Mouse (Mus musculus) limb, embryonic 14.5 days (tissue): ENCODE data around the gene Hras. TPM values are rescaled to one million over a fixed set of nuclear protein-coding genes. Genes with fewer than 3 reads are reported as not detected.

Experiments
- ATAC-seq: fragments of 200-750 bp; cut with Nextera tagmentation; 2 replicates; pipeline ENCODE4 v1.8.0; 2017; ENCODE audit warnings: low read depth, moderate number of reproducible peaks, moderate TSS enrichment; ENCODE audit not compliant: low FRiP score
- DNase-seq: peaks from one replicate; pipeline ENCODE4 v3.0.0-alpha.2; 2015; ENCODE audit warnings: low spot score
- H3K27ac ChIP-seq: fragments of 300-500 bp; sonication (generic); replicated peaks from 2 replicates; pipeline ENCODE4 v1.5.1; 2014; ENCODE audit warnings: low read depth, mild to moderate bottlenecking, low read length, moderate library complexity, mixed read lengths
- H3K27me3 ChIP-seq: fragments of 300-500 bp; sonication (generic); 2 replicates; pipeline ENCODE4 v1.6.1; 2014; ENCODE audit warnings: low read length, mixed read lengths; ENCODE audit not compliant: control insufficient read depth, insufficient read depth
- H3K36me3 ChIP-seq: fragments of 300-500 bp; sonication (generic); 2 replicates; pipeline ENCODE4 v1.6.1; 2014; ENCODE audit warnings: mild to moderate bottlenecking, low read length, moderate library complexity, mixed read lengths; ENCODE audit not compliant: control insufficient read depth, insufficient read depth
- H3K4me1 ChIP-seq: fragments of 300-500 bp; sonication (generic); 2 replicates; pipeline ENCODE4 v1.6.1; 2014; ENCODE audit warnings: antibody characterized with exemption, low read length, mixed read lengths; ENCODE audit not compliant: control insufficient read depth, insufficient read depth
- H3K4me2 ChIP-seq: fragments of 300-500 bp; sonication (generic); replicated peaks from 2 replicates; pipeline ENCODE4 v1.6.1; 2014; ENCODE audit warnings: low read depth, mild to moderate bottlenecking, low read length, moderate library complexity; ENCODE audit not compliant: severe bottlenecking
- H3K4me3 ChIP-seq: fragments of 300-500 bp; sonication (generic); replicated peaks from 2 replicates; pipeline ENCODE4 v1.5.1; 2014; ENCODE audit warnings: low read length
- H3K9ac ChIP-seq: fragments of 300-500 bp; sonication (generic); 2 replicates; pipeline ENCODE4 v1.6.1; 2014; ENCODE audit warnings: mild to moderate bottlenecking, low read depth, low read length, moderate library complexity; ENCODE audit not compliant: severe bottlenecking
- H3K9me3 ChIP-seq: fragments of 300-500 bp; sonication (generic); 2 replicates; pipeline ENCODE4 v1.6.1; 2016; ENCODE audit warnings: low read length; ENCODE audit not compliant: control insufficient read depth
- POLR2A ChIP-seq: fragments of 200-500 bp; IDR thresholded peaks from 2 replicates; pipeline ENCODE4 v1.8.0; 2012; ENCODE audit warnings: inconsistent platforms, mild to moderate bottlenecking, moderate library complexity, borderline replicate concordance; ENCODE audit not compliant: insufficient read depth, insufficient read length; ENCODE audit errors: extremely low read depth
- WGBS: fragments of 180-500 bp; shearing (Covaris S2); extraction: QIAGEN DNeasy Blood & Tissue Kit; methylation state at CpG from one replicate; pipeline ENCODE4 v1.1.7; 2014; 5-methylcytosine and 5-hydroxymethylcytosine counted together
- polyA plus RNA-seq, 2 experiments: library from polyadenylated mRNA; depleted of rRNA in 1 of 2; stranded (reverse) in 1 of 2; unstranded in 1 of 2; fragments of >200 nt; fragmentation: Nextera tagmentation in 1 of 2; extraction: Ambion mirVana in 1 of 2; gene quantifications; 2 replicates each; pipeline versions ENCODE4 v1.2.1 to v1.2.3; 2012 to 2014

Hras gene
- polyA plus RNA-seq, 2 experiments = 112 to 143 TPM

DNA sequence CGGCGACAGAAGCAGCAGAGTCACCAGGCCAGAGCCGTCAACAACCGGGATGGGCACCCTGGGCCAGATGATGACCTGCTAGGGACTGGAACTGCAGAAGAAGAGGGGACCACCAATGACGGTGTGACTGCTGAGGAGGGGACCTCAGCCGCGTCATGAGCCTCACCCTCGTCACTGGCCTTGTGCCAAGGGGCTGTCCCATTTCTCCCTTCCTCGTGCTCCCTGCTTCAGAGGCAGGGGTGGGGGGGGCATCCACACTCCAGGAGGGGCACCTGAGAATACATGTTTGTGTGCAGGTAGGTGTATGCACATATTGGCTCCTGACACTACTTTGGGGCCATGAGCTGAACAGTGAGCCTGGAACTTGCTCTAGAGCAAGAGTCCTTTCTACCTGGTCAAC is 38.4 kb downstream of the Hras start:
- ATAC-seq (no peak), DNase-seq (no peak)
- Histone ChIP-seq H3K36me3 (peaks cover 76% of the 10 kb centered on the region), H3K27me3 (no peaks in the 10 kb centered on the region), H3K4me1 (no peaks in the 10 kb centered on the region), H3K27ac (no peak overlapping the region), H3K4me2 (no peak overlapping the region), H3K4me3 (no peak overlapping the region), H3K9ac (no peak overlapping the region), H3K9me3 (no peaks in the 10 kb centered on the region)
- 90% methylated on average over 9 of the region's 9 CpGs for WGBS
- TF ChIP-seq POLR2A = no peak

DNA sequence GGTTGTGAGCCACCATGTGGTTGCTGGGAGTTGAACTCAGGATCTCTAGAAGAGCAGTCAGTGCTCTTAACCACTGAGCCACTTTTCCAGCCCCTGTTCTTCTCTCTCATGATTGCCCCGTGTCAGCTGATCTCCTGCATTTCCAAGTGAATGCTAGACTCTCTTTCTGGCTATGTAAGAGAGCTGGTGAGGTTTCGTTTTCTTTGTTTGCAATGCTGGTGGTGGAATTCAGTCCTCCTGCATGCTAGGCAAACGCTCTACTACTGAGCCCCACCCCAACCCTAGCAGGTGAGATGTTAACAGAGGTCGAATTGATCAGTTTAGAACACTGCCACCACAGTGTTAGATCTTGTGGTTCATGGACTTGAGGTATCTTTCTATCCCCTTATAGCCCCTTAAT is 45.2 kb downstream of the Hras start:
- no peaks in the 10 kb centered on the region for H3K9me3 ChIP-seq
- H3K27ac ChIP-seq = no peak overlapping the region
- TF ChIP-seq POLR2A = no peak
- H3K4me2 ChIP-seq = no peak overlapping the region
- H3K27me3 ChIP-seq = no peaks in the 10 kb centered on the region
- 79% methylated on average over 4 of the region's 4 CpGs for WGBS
- ATAC-seq (no peak), DNase-seq (no peak)
- H3K36me3 ChIP-seq = peaks cover 51% of the 10 kb centered on the region
- H3K4me1 ChIP-seq = no peaks in the 10 kb centered on the region
- no peak overlapping the region for H3K9ac ChIP-seq
- no peak overlapping the region for H3K4me3 ChIP-seq

DNA sequence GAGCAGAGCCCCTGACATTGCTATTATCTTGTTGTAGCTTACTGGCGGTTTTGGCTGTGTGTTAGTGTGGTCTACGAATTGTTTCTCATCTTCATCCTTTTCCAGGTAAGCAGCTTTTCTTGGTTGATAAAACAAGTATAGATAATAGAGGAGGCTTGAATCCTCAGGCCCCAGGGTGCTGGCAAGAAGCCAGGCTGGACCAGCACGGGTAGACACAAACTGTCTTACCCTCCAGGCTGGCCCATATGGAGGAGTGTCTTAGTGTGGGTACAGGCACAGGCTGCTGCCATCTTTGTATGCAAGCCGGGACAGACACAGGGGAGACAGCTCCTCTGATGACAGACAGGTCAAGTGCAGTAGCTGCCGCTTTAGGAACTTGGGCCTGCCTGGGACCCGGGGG is 46.8 kb downstream of the Hras start:
- 77% methylated on average over 6 of the region's 6 CpGs for WGBS
- Histone ChIP-seq H3K9me3 (no peaks in the 10 kb centered on the region), H3K27me3 (no peaks in the 10 kb centered on the region), H3K4me3 (no peak overlapping the region), H3K36me3 (peaks cover 51% of the 10 kb centered on the region), H3K27ac (no peak overlapping the region), H3K9ac (no peak overlapping the region), H3K4me2 (no peak overlapping the region), H3K4me1 (no peaks in the 10 kb centered on the region)
- no peak for TF ChIP-seq POLR2A
- DNase-seq (no peak), ATAC-seq (no peak)

DNA sequence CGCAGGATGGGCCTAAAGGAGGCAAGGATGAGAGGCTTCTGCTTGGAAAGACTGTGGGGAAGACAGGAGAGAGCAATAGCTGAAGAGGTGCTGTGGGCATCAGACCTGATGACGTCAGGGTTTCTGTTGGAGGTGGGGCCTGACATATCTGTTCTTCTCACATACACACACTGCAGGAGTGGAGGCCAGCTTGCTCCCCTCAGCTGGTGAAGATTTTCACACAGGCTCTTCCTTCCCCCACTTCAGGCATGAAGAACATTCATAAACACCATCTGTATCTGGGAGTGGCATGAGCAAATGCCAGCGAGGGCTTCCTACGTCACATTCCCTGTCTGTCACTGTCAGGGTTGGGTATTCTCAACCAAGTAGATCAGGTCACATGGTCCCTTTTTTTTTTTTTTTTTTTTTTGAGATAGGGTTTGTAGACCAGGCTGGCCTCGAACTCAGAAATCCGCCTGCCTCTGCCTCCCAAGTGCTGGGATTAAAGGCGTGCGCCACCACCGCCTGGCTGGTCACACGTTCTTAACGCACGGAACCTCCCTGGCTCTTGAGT is 47.7 kb downstream of the Hras start:
- no peak overlapping the region for H3K4me2 ChIP-seq
- H3K36me3 ChIP-seq = peaks cover 46% of the 10 kb centered on the region
- H3K27ac ChIP-seq = no peak overlapping the region
- TF ChIP-seq POLR2A = no peak
- H3K4me1 ChIP-seq = no peaks in the 10 kb centered on the region
- no peaks in the 10 kb centered on the region for H3K9me3 ChIP-seq
- H3K9ac ChIP-seq = no peak overlapping the region
- ATAC-seq (no peak), DNase-seq (no peak)
- WGBS = 94% methylated on average over 12 of the region's 12 CpGs
- no peaks in the 10 kb centered on the region for H3K27me3 ChIP-seq
- no peak overlapping the region for H3K4me3 ChIP-seq

DNA sequence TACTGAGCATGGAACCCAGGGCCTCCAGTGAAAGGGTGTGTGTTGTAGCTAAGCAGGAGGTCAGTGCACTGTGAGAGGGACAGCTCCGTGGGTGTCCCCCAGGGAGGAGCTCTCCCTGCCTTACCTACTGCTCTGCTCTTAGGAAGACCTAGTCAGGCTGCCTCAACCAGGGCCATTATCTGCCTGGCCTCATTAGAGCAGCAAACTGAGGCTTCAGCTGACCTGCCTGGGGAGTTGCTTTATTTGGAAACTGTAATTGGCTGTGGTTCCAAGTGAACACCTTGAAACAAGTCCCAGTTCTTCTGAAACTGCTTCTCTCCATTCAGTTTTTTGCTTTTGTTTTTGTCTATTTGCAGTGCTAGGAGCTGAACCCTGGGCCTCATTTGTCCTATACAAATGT is 48.4 kb downstream of the Hras start:
- no peaks in the 10 kb centered on the region for H3K27me3 ChIP-seq
- peaks cover 39% of the 10 kb centered on the region for H3K36me3 ChIP-seq
- no peak overlapping the region for H3K4me3 ChIP-seq
- ATAC-seq (no peak), DNase-seq (no peak)
- H3K4me1 ChIP-seq = no peaks in the 10 kb centered on the region
- no peak overlapping the region for H3K4me2 ChIP-seq
- 77% methylated on average over 1 of the region's 1 CpGs for WGBS
- no peak for TF ChIP-seq POLR2A
- no peak overlapping the region for H3K27ac ChIP-seq
- no peak overlapping the region for H3K9ac ChIP-seq
- no peaks in the 10 kb centered on the region for H3K9me3 ChIP-seq

DNA sequence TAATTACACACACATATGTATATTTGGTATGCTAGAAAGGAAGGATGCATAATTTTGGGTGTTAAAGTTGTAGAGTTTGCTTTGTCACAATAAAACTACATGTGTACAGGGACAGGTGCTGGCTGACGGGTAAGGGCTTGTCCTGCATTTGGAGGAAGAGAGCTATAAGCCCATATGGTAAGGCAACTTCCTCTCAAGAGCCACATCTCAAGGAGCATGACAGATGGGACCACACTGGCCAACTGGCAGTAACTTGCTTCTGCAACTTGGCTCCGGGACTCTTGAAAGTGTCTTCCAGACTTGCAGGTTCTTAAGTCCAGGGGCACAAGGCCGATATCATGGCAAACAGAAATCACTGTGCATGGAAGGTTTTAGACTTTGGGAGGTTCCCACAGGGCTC is 49.2 kb downstream of the Hras start:
- no peaks in the 10 kb centered on the region for H3K9me3 ChIP-seq
- WGBS = 88% methylated on average over 3 of the region's 3 CpGs
- no peak for ATAC-seq
- no peak overlapping the region for H3K9ac ChIP-seq
- no peak overlapping the region for H3K4me3 ChIP-seq
- no peak for DNase-seq
- H3K36me3 ChIP-seq = peaks cover 42% of the 10 kb centered on the region
- no peak for TF ChIP-seq POLR2A
- H3K27ac ChIP-seq = no peak overlapping the region
- no peaks in the 10 kb centered on the region for H3K27me3 ChIP-seq
- no peaks in the 10 kb centered on the region for H3K4me1 ChIP-seq
- H3K4me2 ChIP-seq = no peak overlapping the region
